Mouse (Mus musculus): ENCODE results near the gene Kat8. TPM values are rescaled to one million over a fixed set of nuclear protein-coding genes. Genes with fewer than 3 reads are reported as not detected.

Gene Kat8
- total and polyA plus RNA-seq, 2 experiments from 2014 or later: 30.6 to 34.8 TPM

- Histone ChIP-seq H3K9me3 (ENCODE audit: low read length) (no peaks in the 10 kb centered on the region), H3K4me1 (ENCODE audit: insufficient read depth) (peaks cover 14% of the 10 kb centered on the region), H3K27ac (ENCODE audit: low read depth, low read length) (peak overlapping the region; percentile 98), H3K4me2 (ENCODE audit: low read depth) (peak overlapping the region; percentile 57), H3K9ac (peak overlapping the region; percentile 95), H3K36me3 (ENCODE audit: insufficient read depth) (peaks cover 9% of the 10 kb centered on the region; the same call in 1 of the 2 replicates), H3K4me3 (ENCODE audit: low read depth, low read length) (peak overlapping the region; percentile 86), H3K27me3 (ENCODE audit: insufficient read depth, low read length) (no peaks in the 10 kb centered on the region)
- no peak for DNase-seq
- TF ChIP-seq CTCF (IDR thresholded peaks at IDR 0.05; ENCODE audit: low read depth): no peak
- no peak for ATAC-seq
- WGBS: 9% methylated on average over 10 of the region's 10 CpGs
These were observed 54.1 kb downstream of the Kat8 start for GRCm38 (mm10) chr7:127966371-127966918.

GRCm38 (mm10) chr7:127967004-127967921, 54.9 kb downstream of the Kat8 start, which contains the start of gene Fus:
TSS of gene Fus (plus strand) at chr7:127967457.
- TF ChIP-seq CTCF (IDR thresholded peaks at IDR 0.05; ENCODE audit: low read depth): peak; percentile 56
- H3K9ac ChIP-seq: peak within 1 kb of the TSS; percentile 95
- peak within 1 kb of the TSS; percentile 86 for H3K4me3 ChIP-seq (ENCODE audit: low read depth, low read length)
- DNase-seq (peak; percentile 98), ATAC-seq (peak; percentile 93)
- peaks cover 14% of the 10 kb centered on the region for H3K4me1 ChIP-seq (ENCODE audit: insufficient read depth)
- WGBS: 3% methylated on average over 85 of the region's 92 CpGs
- peak within 1 kb of the TSS; percentile 64 for H3K4me2 ChIP-seq (ENCODE audit: low read depth)
- H3K27ac ChIP-seq (ENCODE audit: low read depth, low read length): peak within 1 kb of the TSS; percentile 98
- no peaks in the 10 kb centered on the region for H3K9me3 ChIP-seq (ENCODE audit: low read length)
- peaks cover 17% of the 10 kb centered on the region for H3K36me3 ChIP-seq (ENCODE audit: insufficient read depth)
- no peaks in the 10 kb centered on the region for H3K27me3 ChIP-seq (ENCODE audit: insufficient read depth, low read length)

GRCm38 (mm10) chr7:127967922-127968828, 55.9 kb downstream of the Kat8 start:
- TF ChIP-seq CTCF (IDR thresholded peaks at IDR 0.05; ENCODE audit: low read depth): no peak
- DNase-seq (peak; percentile 50), ATAC-seq (peak; percentile 75)
- Histone ChIP-seq H3K27ac (ENCODE audit: low read depth, low read length) (peak overlapping the region; percentile 98), H3K4me1 (ENCODE audit: insufficient read depth) (peaks cover 14% of the 10 kb centered on the region), H3K36me3 (ENCODE audit: insufficient read depth) (peaks cover 25% of the 10 kb centered on the region), H3K9me3 (ENCODE audit: low read length) (no peaks in the 10 kb centered on the region), H3K27me3 (ENCODE audit: insufficient read depth, low read length) (no peaks in the 10 kb centered on the region), H3K9ac (peak overlapping the region; percentile 95), H3K4me2 (ENCODE audit: low read depth) (peak overlapping the region; percentile 64), H3K4me3 (ENCODE audit: low read depth, low read length) (peak overlapping the region; percentile 86)
- WGBS: 2% methylated on average over 39 of the region's 42 CpGs

- Histone ChIP-seq H3K4me3 (ENCODE audit: low read depth, low read length) (no peak overlapping the region), H3K9me3 (ENCODE audit: low read length) (no peaks in the 10 kb centered on the region), H3K4me2 (ENCODE audit: low read depth) (no peak overlapping the region), H3K9ac (no peak overlapping the region), H3K36me3 (ENCODE audit: insufficient read depth) (peaks cover 76% of the 10 kb centered on the region), H3K27me3 (ENCODE audit: insufficient read depth, low read length) (no peaks in the 10 kb centered on the region), H3K4me1 (ENCODE audit: insufficient read depth) (peaks cover 3% of the 10 kb centered on the region), H3K27ac (ENCODE audit: low read depth, low read length) (no peak overlapping the region)
- WGBS: 87% methylated on average over 2 of the region's 2 CpGs
- no peak for TF ChIP-seq CTCF (IDR thresholded peaks at IDR 0.05; ENCODE audit: low read depth)
- ATAC-seq (no peak), DNase-seq (no peak)
These were observed 62.2 kb downstream of the Kat8 start for GRCm38 (mm10) chr7:127974413-127974930.

Other genes with a start within 250 kb of the Kat8 start
- 93.1 and 102 TPM in 2 replicates for gene Bcl7c, start 203.6 kb upstream of the Kat8 start, total RNA-seq (2014; rRNA removed)
- 43.9 and 47.5 TPM in 2 replicates for gene Bcl7c, start 203.6 kb upstream of the Kat8 start, polyA plus RNA-seq (2015; fragmentation: Nextera tagmentation; extraction: Ambion mirVana)
- 6.5 and 6.6 TPM in 2 replicates for gene Ctf1, start 199.8 kb upstream of the Kat8 start, total RNA-seq (2014; rRNA removed)
- gene Ctf1, start 199.8 kb upstream of the Kat8 start, polyA plus RNA-seq (2015; fragmentation: Nextera tagmentation; extraction: Ambion mirVana): 3.8 and 4.3 TPM in 2 replicates
- gene Ctf2, start 180.3 kb upstream of the Kat8 start, total RNA-seq (2014; rRNA removed): not detected in 2 replicates
- not detected in 2 replicates for gene Ctf2, start 180.3 kb upstream of the Kat8 start, polyA plus RNA-seq (2015; fragmentation: Nextera tagmentation; extraction: Ambion mirVana)
- 162 and 178 TPM in 2 replicates for gene Fbxl19, start 168.0 kb upstream of the Kat8 start, total RNA-seq (2014; rRNA removed)
- gene Fbxl19, start 168.0 kb upstream of the Kat8 start, polyA plus RNA-seq (2015; fragmentation: Nextera tagmentation; extraction: Ambion mirVana): 6.9 and 7.9 TPM in 2 replicates
- 19.0 and 19.4 TPM in 2 replicates for gene Orai3, start 142.7 kb upstream of the Kat8 start, total RNA-seq (2014; rRNA removed)
- gene Orai3, start 142.7 kb upstream of the Kat8 start, polyA plus RNA-seq (2015; fragmentation: Nextera tagmentation; extraction: Ambion mirVana): 9.6 and 13.4 TPM in 2 replicates
- 18.2 and 20.7 TPM in 2 replicates for gene Setd1a, start 135.8 kb upstream of the Kat8 start, total RNA-seq (2014; rRNA removed)
- gene Setd1a, start 135.8 kb upstream of the Kat8 start, polyA plus RNA-seq (2015; fragmentation: Nextera tagmentation; extraction: Ambion mirVana): 13.2 and 13.7 TPM in 2 replicates
- 0.05 TPM in 1 of 2 replicates, not detected in the other for gene Gm49388, start 126.9 kb upstream of the Kat8 start, total RNA-seq (2014; rRNA removed)
- gene Gm49388, start 126.9 kb upstream of the Kat8 start, polyA plus RNA-seq (2015; fragmentation: Nextera tagmentation; extraction: Ambion mirVana): not detected in 2 replicates
- gene Hsd3b7, start 111.9 kb upstream of the Kat8 start, total RNA-seq (2014; rRNA removed): 7.1 and 8.4 TPM in 2 replicates
- gene Hsd3b7, start 111.9 kb upstream of the Kat8 start, polyA plus RNA-seq (2015; fragmentation: Nextera tagmentation; extraction: Ambion mirVana): 8.4 and 8.7 TPM in 2 replicates
- gene Stx4a, start 88.2 kb upstream of the Kat8 start, total RNA-seq (2014; rRNA removed): 7.5 and 9.2 TPM in 2 replicates
- gene Stx4a, start 88.2 kb upstream of the Kat8 start, polyA plus RNA-seq (2015; fragmentation: Nextera tagmentation; extraction: Ambion mirVana): 18.8 and 20.4 TPM in 2 replicates
- 37.9 and 51.3 TPM in 2 replicates for gene Stx1b, start 88.0 kb upstream of the Kat8 start, total RNA-seq (2014; rRNA removed)
- 38.5 and 58.4 TPM in 2 replicates for gene Stx1b, start 88.0 kb upstream of the Kat8 start, polyA plus RNA-seq (2015; fragmentation: Nextera tagmentation; extraction: Ambion mirVana)
- 31.2 and 37.7 TPM in 2 replicates for gene Zfp646, start 36.3 kb upstream of the Kat8 start, total RNA-seq (2014; rRNA removed)
- gene Zfp646, start 36.3 kb upstream of the Kat8 start, polyA plus RNA-seq (2015; fragmentation: Nextera tagmentation; extraction: Ambion mirVana): 3.8 and 4.2 TPM in 2 replicates
- gene Zfp668, start 35.7 kb upstream of the Kat8 start, total RNA-seq (2014; rRNA removed): 16.0 and 25.1 TPM in 2 replicates
- 23.7 and 34.2 TPM in 2 replicates for gene Zfp668, start 35.7 kb upstream of the Kat8 start, polyA plus RNA-seq (2015; fragmentation: Nextera tagmentation; extraction: Ambion mirVana)
- gene Prss53, start 21.5 kb upstream of the Kat8 start, total RNA-seq (2014; rRNA removed): 0.62 and 0.81 TPM in 2 replicates
- gene Prss53, start 21.5 kb upstream of the Kat8 start, polyA plus RNA-seq (2015; fragmentation: Nextera tagmentation; extraction: Ambion mirVana): 0.24 and 0.69 TPM in 2 replicates
- not detected in 2 replicates for gene Gm21974, start 17.1 kb upstream of the Kat8 start, total RNA-seq (2014; rRNA removed)
- gene Gm21974, start 17.1 kb upstream of the Kat8 start, polyA plus RNA-seq (2015; fragmentation: Nextera tagmentation; extraction: Ambion mirVana): not detected in 2 replicates
- 17.2 and 28.0 TPM in 2 replicates for gene Vkorc1, start 16.9 kb upstream of the Kat8 start, total RNA-seq (2014; rRNA removed)
- gene Vkorc1, start 16.9 kb upstream of the Kat8 start, polyA plus RNA-seq (2015; fragmentation: Nextera tagmentation; extraction: Ambion mirVana): 69.4 and 73.0 TPM in 2 replicates
- gene Bckdk, start 8.4 kb upstream of the Kat8 start, total RNA-seq (2014; rRNA removed): 43.0 and 56.2 TPM in 2 replicates
- 66.8 and 69.3 TPM in 2 replicates for gene Bckdk, start 8.4 kb upstream of the Kat8 start, polyA plus RNA-seq (2015; fragmentation: Nextera tagmentation; extraction: Ambion mirVana)
- gene Prss8, start 17.6 kb downstream of the Kat8 start, total RNA-seq (2014; rRNA removed): 0.38 and 1.1 TPM in 2 replicates
- 0.92 and 1.5 TPM in 2 replicates for gene Prss8, start 17.6 kb downstream of the Kat8 start, polyA plus RNA-seq (2015; fragmentation: Nextera tagmentation; extraction: Ambion mirVana)
- gene Prss36, start 34.2 kb downstream of the Kat8 start, total RNA-seq (2014; rRNA removed): 6.4 and 18.4 TPM in 2 replicates
- 15.6 and 18.3 TPM in 2 replicates for gene Prss36, start 34.2 kb downstream of the Kat8 start, polyA plus RNA-seq (2015; fragmentation: Nextera tagmentation; extraction: Ambion mirVana)
- gene Fus, start 54.9 kb downstream of the Kat8 start, total RNA-seq (2014; rRNA removed): 30.2 and 51.0 TPM in 2 replicates
- 221 and 323 TPM in 2 replicates for gene Fus, start 54.9 kb downstream of the Kat8 start, polyA plus RNA-seq (2015; fragmentation: Nextera tagmentation; extraction: Ambion mirVana)
- gene Pycard, start 81.4 kb downstream of the Kat8 start, total RNA-seq (2014; rRNA removed): 8.1 and 12.1 TPM in 2 replicates
- 7.4 and 8.5 TPM in 2 replicates for gene Pycard, start 81.4 kb downstream of the Kat8 start, polyA plus RNA-seq (2015; fragmentation: Nextera tagmentation; extraction: Ambion mirVana)
- gene Trim72, start 91.4 kb downstream of the Kat8 start, total RNA-seq (2014; rRNA removed): 0.15 and 0.43 TPM in 2 replicates
- gene Trim72, start 91.4 kb downstream of the Kat8 start, polyA plus RNA-seq (2015; fragmentation: Nextera tagmentation; extraction: Ambion mirVana): not detected in 2 replicates
- 1.4 and 1.7 TPM in 2 replicates for gene Itgam, start 150.1 kb downstream of the Kat8 start, total RNA-seq (2014; rRNA removed)
- 0.39 and 0.92 TPM in 2 replicates for gene Itgam, start 150.1 kb downstream of the Kat8 start, polyA plus RNA-seq (2015; fragmentation: Nextera tagmentation; extraction: Ambion mirVana)
- not detected in 2 replicates for gene Gm49368, start 150.2 kb downstream of the Kat8 start, total RNA-seq (2014; rRNA removed)
- not detected in 2 replicates for gene Gm49368, start 150.2 kb downstream of the Kat8 start, polyA plus RNA-seq (2015; fragmentation: Nextera tagmentation; extraction: Ambion mirVana)
- 0.23 and 0.24 TPM in 2 replicates for gene Itgax, start 217.0 kb downstream of the Kat8 start, total RNA-seq (2014; rRNA removed)
- gene Itgax, start 217.0 kb downstream of the Kat8 start, polyA plus RNA-seq (2015; fragmentation: Nextera tagmentation; extraction: Ambion mirVana): 0.09 and 0.16 TPM in 2 replicates
- 0.05 and 0.15 TPM in 2 replicates for gene Itgad, start 241.9 kb downstream of the Kat8 start, total RNA-seq (2014; rRNA removed)
- 0.38 and 0.39 TPM in 2 replicates for gene Itgad, start 241.9 kb downstream of the Kat8 start, polyA plus RNA-seq (2015; fragmentation: Nextera tagmentation; extraction: Ambion mirVana)

All from forebrain, postnatal 0 days (tissue).